Mouse (Mus musculus) Patski (cell line): ENCODE data around the gene Tmem30c. TPM values are rescaled to one million over a fixed set of nuclear protein-coding genes. Genes with fewer than 3 reads are reported as not detected.
"Not testable (repeated sequence)": the region's sequence is repeated elsewhere in the genome, so short reads cannot be mapped to it uniquely, and the experiment has no call there.

Experiments used
- ATAC-seq: fragments of 100-300 bp; one replicate; pipeline ENCODE4 v1.8.0; 2021
- CTCF ChIA-PET: fragments of 350-600 bp; sonication (Branson Sonifier 250); formaldehyde crosslinking; loops from one replicate; lab custom pipeline; 2022; ENCODE audit warnings: inconsistent platforms; lab: Charles Lee
- POLR2A ChIA-PET: fragments of 350-600 bp; sonication (Branson Sonifier 250); formaldehyde crosslinking; loops from one replicate; lab custom pipeline; 2022; ENCODE audit warnings: antibody characterized with exemption, inconsistent platforms; lab: Charles Lee
- DNase-seq: peaks from one replicate; pipeline ENCODE4 v3.0.0-alpha.2; 2011; ENCODE audit warnings: low read depth, low spot score
- H3K27me3 ChIP-seq: fragments of 371-371 bp; one replicate; pipeline ENCODE4 v1.5.1; 2021
- CTCF ChIP-seq: fragments of 100-300 bp; IDR thresholded peaks from one replicate; pipeline ENCODE4 v1.5.1; 2021
- in situ Hi-C: fragments of 300-500 bp; cut with MboI; formaldehyde crosslinking; loops from 3 replicates; pipeline ENCODE4 v1.11.1; 2018; ENCODE audit warnings: low pct_unique_long_range_greater_than_20kb, mixed read lengths
- polyA plus RNA-seq: library from polyadenylated mRNA; unstranded; gene quantifications from one replicate; pipeline ENCODE4 v1.2.3, GENCODE M21; 2021

Gene Tmem30c
- polyA plus RNA-seq, 1 experiment from 2014 or later = not detected

DNA sequence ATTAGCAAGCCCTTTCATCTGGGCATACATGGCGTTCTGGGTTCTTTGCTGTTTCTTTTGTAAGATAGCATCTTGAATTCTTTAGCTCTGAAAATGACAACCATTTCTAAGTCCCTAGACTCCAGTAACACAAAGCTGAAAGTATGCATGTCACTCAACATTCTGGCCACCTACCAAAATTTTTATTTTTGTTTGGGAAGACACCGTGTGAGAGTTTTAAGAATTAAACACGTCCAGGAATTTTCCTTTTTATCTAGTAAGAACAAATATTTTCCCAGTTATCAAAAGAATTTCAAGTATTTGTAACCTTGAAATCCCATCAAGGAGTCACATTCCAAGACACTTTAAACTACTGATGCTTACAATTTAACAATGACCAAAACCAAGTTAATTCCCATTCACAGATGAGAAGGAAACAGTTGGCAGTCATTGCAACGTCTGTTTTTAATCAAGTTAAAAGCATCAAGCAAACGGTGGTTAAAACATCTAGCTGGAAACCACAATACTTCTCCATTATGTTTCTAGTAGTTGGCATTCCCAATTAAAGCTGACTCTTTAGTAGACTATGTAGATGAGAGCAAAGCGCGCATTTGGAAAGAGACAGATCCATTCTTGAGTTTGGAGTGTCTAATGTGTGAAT, 56.7 kb downstream of the Tmem30c start:
- no peaks in the 10 kb centered on the region for H3K27me3 ChIP-seq
- no peak for TF ChIP-seq CTCF
- DNase-seq (no peak), ATAC-seq (no peak)
- ChIA-PET CTCF (interaction anchor here (1.3 to 1.9 kb wide), 3 partner anchors 117 to 376 kb away, joined by 3 to 7 read pairs (median 5); no protein-coding TSS in a partner anchor), POLR2A (no interaction called here)
- in situ Hi-C loops = loop anchor here (25.0 kb wide), 1 partner anchor 1051 kb away; no protein-coding TSS in a partner anchor

DNA sequence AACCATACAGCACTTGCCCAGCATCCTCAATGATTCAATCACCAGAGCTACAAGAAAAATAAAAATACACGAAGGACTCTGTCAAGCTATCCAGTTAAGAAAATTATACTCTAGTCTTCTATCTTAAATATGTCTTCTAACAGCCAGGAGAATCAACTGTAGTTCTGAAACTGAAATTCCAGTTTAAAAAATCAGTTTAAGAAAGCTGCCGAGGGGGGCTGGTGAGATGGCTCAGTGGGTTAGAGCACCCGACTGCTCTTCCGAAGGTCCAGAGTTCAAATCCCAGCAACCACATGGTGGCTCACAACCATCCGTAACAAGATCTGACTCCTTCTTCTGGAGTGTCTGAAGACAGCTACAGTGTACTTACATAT, 60.7 kb downstream of the Tmem30c start:
- ChIA-PET CTCF (interaction anchor here (1.0 to 2.5 kb wide), 3 partner anchors 9 to 346 kb away, joined by 3 to 10 read pairs (median 4); no protein-coding TSS in a partner anchor), POLR2A (interaction anchor here (0.7 kb wide), 1 partner anchor 338 kb away, joined by 3 read pairs; no protein-coding TSS in a partner anchor)
- in situ Hi-C loops = loop anchor here (25.0 kb wide), 1 partner anchor 1055 kb away; no protein-coding TSS in a partner anchor
- ATAC-seq, DNase-seq, H3K27me3 ChIP-seq: not testable (repeated sequence)

DNA sequence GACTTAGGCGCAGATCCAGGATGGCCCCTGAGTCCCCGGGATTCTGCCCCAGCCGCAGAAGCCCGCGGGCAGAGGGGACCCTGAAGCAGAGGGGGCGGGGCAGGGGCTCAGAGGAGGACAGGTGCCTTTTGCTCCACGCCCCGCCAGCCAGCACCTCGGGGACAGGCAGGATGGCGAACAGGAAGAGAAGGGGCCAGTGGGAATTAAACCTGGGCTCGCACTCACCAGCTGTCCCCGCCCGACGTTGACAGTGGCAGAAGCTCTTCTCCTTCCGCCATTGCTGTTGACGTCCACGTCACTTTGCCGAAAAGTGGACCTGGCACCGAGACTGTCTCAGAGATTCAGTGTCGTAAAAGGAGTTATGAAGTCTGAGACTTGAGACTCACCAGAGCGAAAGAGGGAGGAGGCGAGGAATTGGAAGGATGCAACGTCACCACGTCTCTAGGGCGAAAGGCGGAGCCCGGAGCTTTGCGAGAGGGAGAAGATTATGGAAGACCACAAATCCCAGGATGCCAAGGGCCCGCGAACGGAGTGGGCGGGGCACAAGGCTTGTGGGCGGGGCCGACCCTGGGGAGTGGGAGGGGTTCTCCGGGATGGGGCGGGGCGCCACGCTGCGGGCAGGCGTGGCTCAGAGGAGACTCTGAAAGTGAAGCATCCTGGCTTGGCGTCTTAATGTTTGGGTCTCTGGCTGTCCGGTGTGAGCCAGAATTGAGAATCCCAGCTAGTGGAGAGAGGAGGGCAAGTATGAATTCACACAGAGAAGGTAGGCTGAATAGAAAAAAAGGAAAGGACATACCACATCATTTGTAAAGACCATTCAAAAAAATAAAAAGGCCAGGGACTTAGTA, 61.4 kb downstream of the Tmem30c start, which contains the start of gene Tbc1d23:
Gene Tbc1d23, minus strand, starts transcription at position 416 of the 848 bp plus-strand sequence.
- no peak for TF ChIP-seq CTCF
- peak; percentile 99 for ATAC-seq

DNA sequence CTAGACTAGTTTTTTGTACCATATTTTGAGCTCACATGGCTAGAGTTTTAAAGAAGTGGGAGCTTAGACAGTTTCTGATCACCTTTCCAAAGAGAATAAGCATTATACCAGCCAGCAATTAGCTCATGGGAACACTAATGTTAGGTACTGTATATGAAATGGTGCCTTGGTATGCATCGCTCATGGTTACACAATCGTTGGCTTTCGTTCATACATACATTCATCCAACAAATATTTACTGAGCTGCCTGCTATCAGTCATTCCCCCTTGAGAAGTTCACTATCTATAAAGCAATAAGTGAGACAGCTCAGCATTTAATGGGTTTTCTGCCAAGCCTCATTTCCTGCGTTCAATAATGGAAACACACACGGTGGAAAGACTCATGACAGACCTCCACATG, 66.2 kb downstream of the Tmem30c start:
- in situ Hi-C loops = loop anchor here (25.0 kb wide), 1 partner anchor 1061 kb away; no protein-coding TSS in a partner anchor
- CTCF ChIA-PET = interaction anchor here (0.8 to 1.5 kb wide), 2 partner anchors 19 to 367 kb away, joined by 4 read pairs; no protein-coding TSS in a partner anchor
- ATAC-seq (no peak), DNase-seq (no peak)
- POLR2A ChIA-PET = no interaction called here
- TF ChIP-seq CTCF = no peak
- no peaks in the 10 kb centered on the region for H3K27me3 ChIP-seq

More for the DNA sequence above, 61.4 kb downstream of the Tmem30c start, which contains the start of gene Tbc1d23:
- POLR2A ChIA-PET = no interaction called here
- CTCF ChIA-PET = interaction anchor here (1.0 to 2.5 kb wide), 3 partner anchors 13 to 363 kb away, joined by 3 to 10 read pairs (median 4); no protein-coding TSS in a partner anchor
- peak; percentile 97 for DNase-seq
- H3K27me3 ChIP-seq = no peaks in the 10 kb centered on the region
- in situ Hi-C loops = loop anchor here (25.0 kb wide), 1 partner anchor 1056 kb away; no protein-coding TSS in a partner anchor

DNA sequence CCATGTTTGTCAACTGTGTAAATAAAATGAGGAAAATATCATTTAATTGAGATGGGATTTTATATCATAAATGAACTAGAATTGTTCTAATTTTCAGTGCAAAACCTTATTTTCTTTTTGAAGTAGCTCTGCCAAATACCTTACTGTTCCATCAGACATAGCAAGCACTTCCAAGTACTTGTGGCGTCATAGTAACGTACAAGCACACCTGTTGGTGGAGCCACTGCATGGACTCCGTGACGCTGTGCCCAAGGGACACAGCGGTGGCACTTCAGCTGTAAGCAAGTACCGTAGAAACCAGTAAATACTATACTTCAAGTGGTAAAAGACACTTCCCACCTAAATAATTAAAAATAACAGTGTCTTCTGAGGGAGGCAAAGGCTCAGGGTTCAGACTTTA, 72.3 kb downstream of the Tmem30c start:
- ChIA-PET CTCF (no interaction called here), POLR2A (no interaction called here)
- no peak for ATAC-seq
- no peaks in the 10 kb centered on the region for H3K27me3 ChIP-seq
- in situ Hi-C loops = no loop called here
- no peak for DNase-seq
- no peak for TF ChIP-seq CTCF

Other genes starting within 250 kb of the Tmem30c start
- gene Tmem45a2, start 221.5 kb downstream of the Tmem30c start, polyA plus RNA-seq = not detected
- gene Tomm70a, start 171.2 kb downstream of the Tmem30c start, polyA plus RNA-seq = 49.4 TPM
- gene Nit2, start 125.5 kb downstream of the Tmem30c start, polyA plus RNA-seq = 58.8 TPM
- 38.6 TPM for gene Tbc1d23, start 61.4 kb downstream of the Tmem30c start, polyA plus RNA-seq
- 116 TPM for gene Filip1l, start 60.2 kb upstream of the Tmem30c start, polyA plus RNA-seq